Mouse (Mus musculus) hindbrain, postnatal 0 days (tissue): Measurements from ENCODE around the gene Crlf1. TPM values are rescaled to one million over a fixed set of nuclear protein-coding genes. Genes with fewer than 3 reads are reported as not detected.

Experiments
- ATAC-seq: fragments of 200-750 bp; cut with Nextera tagmentation; 2 replicates; pipeline ENCODE4 v1.8.0; 2017; ENCODE audit warnings: mild to moderate bottlenecking, moderate TSS enrichment, moderate library complexity
- DNase-seq: peaks from one replicate; pipeline ENCODE4 v3.0.0-alpha.2; 2015; ENCODE audit warnings: low spot score
- H3K27ac ChIP-seq: fragments of 300-500 bp; sonication (generic); 2 replicates; pipeline ENCODE4 v1.5.1; 2014; ENCODE audit warnings: mild to moderate bottlenecking
- H3K27me3 ChIP-seq: fragments of 300-500 bp; sonication (generic); 2 replicates; pipeline ENCODE4 v1.6.1; 2014; ENCODE audit warnings: low read length, mixed read lengths; ENCODE audit not compliant: insufficient read depth
- H3K36me3 ChIP-seq: fragments of 300-500 bp; sonication (generic); 2 replicates; pipeline ENCODE4 v1.6.1; 2014; ENCODE audit warnings: low read length, mixed read lengths; ENCODE audit not compliant: insufficient read depth
- H3K4me1 ChIP-seq: fragments of 300-500 bp; sonication (generic); 2 replicates; pipeline ENCODE4 v1.6.1; 2014; ENCODE audit warnings: antibody characterized with exemption, low read length, mixed read lengths; ENCODE audit not compliant: insufficient read depth
- H3K4me2 ChIP-seq: fragments of 300-500 bp; sonication (generic); 2 replicates; pipeline ENCODE4 v1.6.1; 2014; ENCODE audit warnings: low read depth, mild to moderate bottlenecking, low read length, moderate library complexity, mixed read lengths
- H3K4me3 ChIP-seq: fragments of 300-500 bp; sonication (generic); 2 replicates; pipeline ENCODE4 v1.5.1; 2014; ENCODE audit warnings: low read length
- H3K9ac ChIP-seq: fragments of 300-500 bp; sonication (generic); replicated peaks from 2 replicates; pipeline ENCODE4 v1.6.1; 2014; ENCODE audit warnings: mild to moderate bottlenecking, low read length, moderate library complexity, mixed read lengths
- H3K9me3 ChIP-seq: fragments of 300-500 bp; sonication (generic); 2 replicates; pipeline ENCODE4 v1.6.1; 2016; ENCODE audit warnings: low read length, mixed read lengths
- CTCF ChIP-seq: IDR thresholded peaks from 2 replicates; pipeline ENCODE4 v1.5.1; 2016; ENCODE audit warnings: antibody characterized with exemption, control low read depth, low read depth
- WGBS: fragments of 180-500 bp; shearing (Covaris S2); extraction: QIAGEN DNeasy Blood & Tissue Kit; methylation state at CpG from one replicate; pipeline ENCODE4 v1.1.7; 2014; 5-methylcytosine and 5-hydroxymethylcytosine counted together
- polyA plus RNA-seq: library from polyadenylated mRNA; unstranded; fragments of >200 nt; fragmentation: Nextera tagmentation; extraction: Ambion mirVana; gene quantifications from 2 replicates; pipeline ENCODE4 v1.2.1, GENCODE M21; 2015
- total RNA-seq: library from RNA; depleted of rRNA; stranded (reverse); fragments of >200 nt; gene quantifications from 2 replicates; pipeline ENCODE4 v1.2.3, GENCODE M21; 2014

The Crlf1 gene
- total and polyA plus RNA-seq, 2 experiments from 2014 or later: 6.5 to 16.3 TPM

GRCm38 (mm10) chr8:70456996-70457395 is 36.0 kb upstream of the Crlf1 start:
- peaks cover 8% of the 10 kb centered on the region; the same call in 1 of the 2 replicates for H3K36me3 ChIP-seq
- 0 out of 2 replicates have a peak, but pooled peaks cover 3% of the 10 kb centered on the region for H3K4me1 ChIP-seq
- no peak overlapping the region for H3K27ac ChIP-seq
- DNase-seq: no peak
- ATAC-seq: no peak
- TF ChIP-seq CTCF: no peak
- no peak overlapping the region for H3K9ac ChIP-seq
- 88% methylated on average over 1 of the region's 1 CpGs for WGBS
- no peak overlapping the region for H3K4me2 ChIP-seq
- H3K27me3 ChIP-seq: no peaks in the 10 kb centered on the region
- no peaks in the 10 kb centered on the region for H3K9me3 ChIP-seq
- no peak overlapping the region for H3K4me3 ChIP-seq

- TF ChIP-seq CTCF: no peak
- DNase-seq (no peak), ATAC-seq (no peak)
- Histone ChIP-seq H3K27me3 (no peaks in the 10 kb centered on the region), H3K4me1 (0 out of 2 replicates have a peak, but pooled peaks cover 3% of the 10 kb centered on the region), H3K4me3 (no peak overlapping the region), H3K36me3 (no peaks in the 10 kb centered on the region), H3K9ac (no peak overlapping the region), H3K9me3 (no peaks in the 10 kb centered on the region), H3K4me2 (no peak overlapping the region), H3K27ac (no peak overlapping the region)
- WGBS: 90% methylated on average over 6 of the region's 6 CpGs
These were observed 35.1 kb upstream of the Crlf1 start for GRCm38 (mm10) chr8:70457882-70458281.

GRCm38 (mm10) chr8:70458462-70458861 is 34.5 kb upstream of the Crlf1 start:
- H3K4me1 ChIP-seq: 0 out of 2 replicates have a peak, but pooled peaks cover 3% of the 10 kb centered on the region
- H3K9ac ChIP-seq: 0 out of 2 replicates have a peak overlapping the region, but pooled peaks have one; percentile 24
- no peak overlapping the region for H3K4me3 ChIP-seq
- ATAC-seq (no peak), DNase-seq (no peak)
- H3K36me3 ChIP-seq: no peaks in the 10 kb centered on the region
- WGBS: 94% methylated on average over 3 of the region's 3 CpGs
- H3K27me3 ChIP-seq: no peaks in the 10 kb centered on the region
- H3K27ac ChIP-seq: no peak overlapping the region
- no peaks in the 10 kb centered on the region for H3K9me3 ChIP-seq
- no peak for TF ChIP-seq CTCF
- H3K4me2 ChIP-seq: no peak overlapping the region

- 95% methylated on average over 2 of the region's 2 CpGs for WGBS
- Histone ChIP-seq H3K36me3 (no peaks in the 10 kb centered on the region), H3K4me3 (no peak overlapping the region), H3K9ac (no peak overlapping the region), H3K4me2 (no peak overlapping the region), H3K4me1 (0 out of 2 replicates have a peak, but pooled peaks cover 3% of the 10 kb centered on the region), H3K27me3 (no peaks in the 10 kb centered on the region), H3K9me3 (no peaks in the 10 kb centered on the region), H3K27ac (no peak overlapping the region)
- no peak for DNase-seq
- TF ChIP-seq CTCF: peak; percentile 16; the same call in 1 of the 2 replicates
- no peak for ATAC-seq
These were observed 33.3 kb upstream of the Crlf1 start for GRCm38 (mm10) chr8:70459636-70460035.

DNA sequence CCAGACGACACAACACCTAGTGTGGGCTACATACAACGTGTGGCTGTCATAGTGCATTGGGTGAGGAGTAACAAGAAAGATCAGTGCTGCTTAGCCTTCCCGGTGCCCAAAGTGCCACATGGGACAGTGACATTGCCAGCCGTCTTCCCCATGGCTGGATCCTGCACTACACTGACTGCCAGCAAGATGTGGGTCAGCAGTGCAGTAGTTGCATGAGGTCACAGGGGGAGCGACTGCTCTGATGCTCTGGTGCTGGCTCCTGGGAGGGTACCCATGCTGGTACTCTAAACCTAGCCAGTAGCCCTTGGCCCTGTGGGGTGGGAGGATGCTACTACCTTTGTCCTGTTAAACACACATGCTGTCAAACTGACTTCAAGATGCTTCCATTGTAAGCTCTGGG is 32.8 kb upstream of the Crlf1 start:
- no peak for ATAC-seq
- 82% methylated on average over 5 of the region's 5 CpGs for WGBS
- no peak for TF ChIP-seq CTCF

DNA sequence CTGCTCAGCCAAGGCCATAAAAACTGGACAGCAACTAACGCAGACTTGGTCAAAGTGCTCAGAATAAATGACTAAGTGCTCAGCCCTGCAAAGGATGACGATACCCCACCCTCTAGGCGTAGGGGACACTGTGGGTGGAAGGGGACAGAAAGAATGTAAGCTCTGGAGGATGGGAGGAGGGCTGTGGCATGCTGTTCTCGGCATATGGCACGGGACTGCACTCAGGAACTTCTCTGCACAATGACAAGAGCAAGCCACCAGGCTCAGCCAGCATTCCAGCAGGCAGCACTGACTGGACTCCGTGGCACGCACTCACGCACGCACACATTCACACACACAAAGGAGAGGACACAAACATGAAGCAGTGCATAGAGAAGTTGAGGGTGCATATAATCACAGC is 32.4 kb upstream of the Crlf1 start:
- no peak for ATAC-seq

More for the DNA sequence above, 32.8 kb upstream of the Crlf1 start:
- DNase-seq: no peak
- Histone ChIP-seq H3K4me2 (no peak overlapping the region), H3K27me3 (no peaks in the 10 kb centered on the region), H3K4me3 (no peak overlapping the region), H3K9ac (no peak overlapping the region), H3K4me1 (0 out of 2 replicates have a peak, but pooled peaks cover 3% of the 10 kb centered on the region), H3K9me3 (no peaks in the 10 kb centered on the region), H3K36me3 (no peaks in the 10 kb centered on the region), H3K27ac (no peak overlapping the region)

DNA sequence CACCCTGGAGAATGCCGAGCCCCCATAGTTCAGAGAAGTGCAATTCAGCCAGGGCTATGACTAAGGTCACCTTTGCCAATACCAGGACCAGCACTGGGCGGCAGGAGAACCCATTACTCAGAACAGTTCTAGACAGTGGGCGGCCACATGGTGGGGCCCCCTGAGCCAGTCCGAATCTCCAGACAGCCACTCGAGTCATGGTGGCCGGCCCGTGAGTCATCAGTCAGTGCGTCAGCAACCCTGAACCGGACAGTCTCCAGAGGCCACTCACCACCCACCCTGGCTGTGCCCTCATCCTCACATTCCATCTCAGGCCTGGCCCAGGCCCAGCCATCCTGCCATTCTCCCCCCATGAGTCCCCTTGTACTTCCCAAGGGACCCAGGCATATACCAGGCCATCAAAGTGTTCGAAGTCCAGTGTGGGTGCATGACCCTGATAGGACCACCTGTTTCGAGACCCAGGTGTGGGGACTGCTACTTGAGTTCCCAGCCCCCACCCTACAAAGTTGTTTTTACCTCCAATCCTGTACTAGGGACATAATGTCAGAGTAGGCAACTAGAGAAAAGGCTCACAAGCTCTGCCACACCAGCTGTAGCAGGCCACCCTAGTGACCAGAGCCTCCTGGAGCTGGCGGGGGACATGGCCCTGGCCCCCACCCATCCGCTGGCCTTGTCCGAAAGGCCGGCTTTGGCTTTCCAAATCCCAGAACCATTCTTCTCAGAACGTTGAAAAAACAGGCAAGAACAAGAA is 31.0 kb upstream of the Crlf1 start:
- Histone ChIP-seq H3K4me3 (no peak overlapping the region), H3K4me1 (0 out of 2 replicates have a peak, but pooled peaks cover 3% of the 10 kb centered on the region), H3K36me3 (no peaks in the 10 kb centered on the region), H3K27ac (no peak overlapping the region), H3K9me3 (no peaks in the 10 kb centered on the region), H3K9ac (no peak overlapping the region), H3K4me2 (no peak overlapping the region), H3K27me3 (no peaks in the 10 kb centered on the region)
- DNase-seq (no peak), ATAC-seq (no peak)
- no peak for TF ChIP-seq CTCF
- 84% methylated on average over 16 of the region's 16 CpGs for WGBS

More for the DNA sequence above, 32.4 kb upstream of the Crlf1 start:
- 70% methylated on average over 9 of the region's 9 CpGs for WGBS
- no peak overlapping the region for H3K4me2 ChIP-seq
- no peak overlapping the region for H3K4me3 ChIP-seq
- no peak overlapping the region for H3K9ac ChIP-seq
- H3K4me1 ChIP-seq: 0 out of 2 replicates have a peak, but pooled peaks cover 3% of the 10 kb centered on the region
- H3K27me3 ChIP-seq: no peaks in the 10 kb centered on the region
- DNase-seq: no peak
- TF ChIP-seq CTCF: no peak
- H3K36me3 ChIP-seq: no peaks in the 10 kb centered on the region
- H3K9me3 ChIP-seq: no peaks in the 10 kb centered on the region
- H3K27ac ChIP-seq: no peak overlapping the region
